ENCODE assay signal across 14 mouse cellular contexts in genomic region chr1:24758516-24758915, GRCm38 (mm10).
DNase-seq lines count a peak whose midpoint lies in the region; ATAC-seq lines count a peak whose summit lies in the region.
"Had no signal": no experiment of that assay in that cellular context is flagged by ENCODE, and none has a peak within 500 bp of the region (broad histone marks: within the 10 kb centered on the region; RNA-seq: fewer than 3 reads in every experiment).

No protein-coding gene starts in this region.

- peaks cover 7% of the 10 kb centered on the region; the same call in 1 of the 2 replicates for H3K4me1 ChIP-seq in hindbrain, embryonic 14.5 days (replicated peaks; ENCODE audit: control insufficient read depth, insufficient read depth, low read length)
- H3K4me1 ChIP-seq: heart, embryonic 13.5 days had no signal

- peak; percentile 10 for DNase-seq in left cerebral cortex, postnatal 4 days
- DNase-seq in left cerebral cortex, postnatal 14 days (ENCODE audit: low spot score in 2 of 2) = no peak
- peak; percentile 58 to 73 for DNase-seq in cerebellum, adult 18-20 months
- peak; percentile 24 for DNase-seq in hindbrain, embryonic 14.5 days (ENCODE audit: low spot score)
- DNase-seq in gastrocnemius, adult 18-20 months (ENCODE audit: low spot score) = no peak
- DNase-seq in MN1 (ENCODE audit: low spot score) = no peak
- DNase-seq: kidney, adult 9 months; lung, postnatal 10 days; right cerebral cortex, postnatal 14 days; thymus, adult 18-20 months had no signal

- 47% methylated on average over 8 of the region's 8 CpGs for WGBS in hindbrain, embryonic 14.5 days

- H3K4me3 ChIP-seq in hindbrain, embryonic 14.5 days (replicated peaks; ENCODE audit: low read length) = no peak overlapping the region
- H3K4me3 ChIP-seq: heart, embryonic 13.5 days had no signal

- H3K4me2 ChIP-seq in hindbrain, embryonic 14.5 days (replicated peaks) = no peak overlapping the region
- H3K4me2 ChIP-seq: heart, embryonic 13.5 days had no signal

- no peak overlapping the region for H3K9ac ChIP-seq in hindbrain, embryonic 14.5 days
- H3K9ac ChIP-seq: heart, embryonic 13.5 days; liver, embryonic 14.5 days had no signal

- no peaks in the 10 kb centered on the region for H3K9me3 ChIP-seq in hindbrain, embryonic 14.5 days (ENCODE audit: control insufficient read depth, low read length)
- H3K9me3 ChIP-seq: heart, embryonic 13.5 days had no signal

- intact Hi-C loops in left cerebral cortex, postnatal 4 days (cut with DNase I) = no loop called here
- intact Hi-C loops in left cerebral cortex, postnatal 14 days (cut with DNase I) = no loop called here

- ATAC-seq in cerebellum, adult (ENCODE audit: insufficient number of reproducible peaks, low FRiP score, low TSS enrichment) = peak; percentile 80
- no peak for ATAC-seq in hindbrain, embryonic 14.5 days (ENCODE audit: low FRiP score)
- ATAC-seq: activated CD4-positive, CD25-positive, alpha-beta regulatory T cell, adult 4 months had no signal

- H3K27me3 ChIP-seq in hindbrain, embryonic 14.5 days (ENCODE audit: control insufficient read depth, insufficient read depth, low read length) = no peaks in the 10 kb centered on the region
- H3K27me3 ChIP-seq: heart, embryonic 13.5 days had no signal

- H3K36me3 ChIP-seq in hindbrain, embryonic 14.5 days (replicated peaks; ENCODE audit: control insufficient read depth, insufficient read depth) = peaks cover 12% of the 10 kb centered on the region

- H3K27ac ChIP-seq in hindbrain, embryonic 14.5 days = peak overlapping the region; percentile 16; the same call in 1 of the 2 replicates
- H3K27ac ChIP-seq: heart, embryonic 13.5 days; liver, embryonic 14.5 days had no signal

Comparison
In these comparisons a context has a peak if more than half of its experiments do, and no peak if none do; other contexts are left out.
1. DNase-seq: peak in left cerebral cortex, postnatal 4 days (single experiment), cerebellum, adult 18-20 months (2 of 2) and hindbrain, embryonic 14.5 days (single experiment); none in left cerebral cortex, postnatal 14 days (0 of 2), gastrocnemius, adult 18-20 months (single experiment) and MN1 (single experiment).